Mouse (Mus musculus): ENCODE data around the gene Slc13a3. TPM values are rescaled to one million over a fixed set of nuclear protein-coding genes. Genes with fewer than 3 reads are reported as not detected.
A peak's percentile ranks its signal among the peaks of the same experiment; 100 is the strongest.

Gene Slc13a3
- polyA plus RNA-seq, 1 experiment from 2014 or later: 5.8 TPM

DNA sequence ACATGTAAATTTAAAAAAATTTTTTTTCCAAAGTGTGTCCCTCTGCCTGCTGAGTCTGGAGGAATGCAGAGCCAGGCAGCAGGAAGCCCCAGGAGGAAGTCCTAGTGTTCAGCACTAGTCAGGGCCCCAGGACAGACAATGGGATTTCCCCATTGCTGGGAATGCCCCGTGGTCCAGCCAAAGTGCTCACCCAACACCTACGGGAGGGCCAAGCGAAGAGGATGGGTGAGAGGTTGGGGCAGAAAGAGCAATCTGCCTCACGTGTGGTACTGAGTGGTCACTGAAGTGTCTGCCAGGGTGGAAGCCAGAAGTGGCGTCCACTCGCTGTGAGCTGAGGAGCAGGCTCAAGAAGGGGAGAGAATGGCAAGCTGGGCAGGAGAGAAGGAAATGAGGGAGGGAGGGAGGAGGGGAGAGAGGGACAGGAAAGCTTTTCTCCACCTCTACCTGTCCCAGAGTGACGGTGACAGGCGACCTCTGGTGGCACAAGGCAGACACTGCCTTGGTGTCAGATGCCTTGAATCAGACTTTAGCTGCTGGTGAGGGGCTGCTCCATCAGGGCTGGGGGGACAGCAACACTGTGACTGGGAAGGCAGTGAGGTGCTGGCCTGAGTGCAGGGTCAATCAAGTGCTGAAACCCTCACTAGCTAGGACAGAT is 14.0 kb upstream of the Slc13a3 start:
- H3K9ac ChIP-seq (ENCODE audit: low read length): no peak overlapping the region
- H3K27me3 ChIP-seq (replicated peaks; ENCODE audit: control insufficient read depth, insufficient read depth, low read length): no peaks in the 10 kb centered on the region
- no peak overlapping the region for H3K27ac ChIP-seq (ENCODE audit: low read depth, low read length)
- DNase-seq (ENCODE audit: low spot score) (peak; percentile 79), ATAC-seq (peak; percentile 74)
- H3K36me3 ChIP-seq (ENCODE audit: control insufficient read depth, insufficient read depth, low read length): peaks cover 33% of the 10 kb centered on the region
- no peaks in the 10 kb centered on the region for H3K9me3 ChIP-seq (replicated peaks; ENCODE audit: control insufficient read depth, low read length)
- WGBS: 24% methylated on average over 8 of the region's 8 CpGs
- H3K4me2 ChIP-seq (ENCODE audit: low read length): no peak overlapping the region
- 0 out of 2 replicates have a peak, but pooled peaks cover 1% of the 10 kb centered on the region for H3K4me1 ChIP-seq (ENCODE audit: control insufficient read depth, insufficient read depth, low read length)
- no peak overlapping the region for H3K4me3 ChIP-seq (ENCODE audit: low read depth, low read length)

DNA sequence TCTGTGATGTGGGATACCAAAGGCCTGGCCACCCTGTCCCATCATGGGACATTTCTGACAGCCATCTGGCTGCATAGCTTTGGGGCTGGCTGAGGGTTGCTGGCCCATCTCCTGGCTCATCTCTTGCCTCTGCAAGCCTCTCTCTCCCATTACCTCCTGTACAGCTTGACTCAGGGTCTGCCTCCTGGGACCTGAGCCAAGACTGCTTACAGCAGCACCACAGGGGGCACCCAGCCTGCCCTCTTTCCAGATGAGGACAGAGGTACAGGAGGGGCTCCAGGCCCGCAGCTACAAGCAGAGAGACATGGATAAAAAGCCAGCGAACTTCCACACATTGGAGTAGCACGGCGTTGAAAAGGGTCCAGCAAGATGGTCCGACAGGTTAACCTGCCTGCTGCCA is 13.4 kb upstream of the Slc13a3 start:
- H3K9me3 ChIP-seq (replicated peaks; ENCODE audit: control insufficient read depth, low read length): no peaks in the 10 kb centered on the region
- no peak overlapping the region for H3K9ac ChIP-seq (ENCODE audit: low read length)
- H3K36me3 ChIP-seq (ENCODE audit: control insufficient read depth, insufficient read depth, low read length): peaks cover 33% of the 10 kb centered on the region
- no peak overlapping the region for H3K27ac ChIP-seq (ENCODE audit: low read depth, low read length)
- no peaks in the 10 kb centered on the region for H3K27me3 ChIP-seq (replicated peaks; ENCODE audit: control insufficient read depth, insufficient read depth, low read length)
- DNase-seq (ENCODE audit: low spot score) (no peak), ATAC-seq (peak; percentile 32; the same call in 1 of the 2 replicates)
- WGBS: 55% methylated on average over 5 of the region's 5 CpGs
- H3K4me1 ChIP-seq (ENCODE audit: control insufficient read depth, insufficient read depth, low read length): no peaks in the 10 kb centered on the region
- H3K4me3 ChIP-seq (ENCODE audit: low read depth, low read length): no peak overlapping the region
- no peak overlapping the region for H3K4me2 ChIP-seq (ENCODE audit: low read length)

DNA sequence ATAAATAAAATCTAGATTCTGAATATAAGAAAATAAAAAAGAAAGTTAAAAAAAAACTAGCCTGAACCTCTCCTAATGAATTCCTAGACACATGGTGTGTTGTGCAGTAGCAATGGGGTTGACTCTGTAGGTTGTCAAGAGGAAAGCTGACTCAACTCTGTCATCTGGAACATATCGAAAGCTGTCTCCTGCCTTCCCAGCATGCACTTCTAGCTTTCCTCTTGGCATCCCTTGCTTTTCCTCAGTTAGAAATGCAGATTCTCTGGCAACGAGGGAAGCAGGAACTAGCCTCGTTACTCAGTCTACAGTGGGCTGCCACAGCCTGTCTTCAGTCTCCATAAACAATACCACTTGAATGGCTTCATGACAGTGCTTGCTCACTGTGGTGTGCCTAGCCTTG is 12.8 kb upstream of the Slc13a3 start:
- Histone ChIP-seq H3K9me3 (replicated peaks; ENCODE audit: control insufficient read depth, low read length) (no peaks in the 10 kb centered on the region), H3K4me1 (ENCODE audit: control insufficient read depth, insufficient read depth, low read length) (no peaks in the 10 kb centered on the region), H3K36me3 (ENCODE audit: control insufficient read depth, insufficient read depth, low read length) (peaks cover 31% of the 10 kb centered on the region), H3K9ac (ENCODE audit: low read length) (no peak overlapping the region), H3K27me3 (replicated peaks; ENCODE audit: control insufficient read depth, insufficient read depth, low read length) (no peaks in the 10 kb centered on the region), H3K4me3 (ENCODE audit: low read depth, low read length) (no peak overlapping the region), H3K4me2 (ENCODE audit: low read length) (no peak overlapping the region), H3K27ac (ENCODE audit: low read depth, low read length) (no peak overlapping the region)
- ATAC-seq (no peak), DNase-seq (ENCODE audit: low spot score) (no peak)
- 45% methylated on average over 3 of the region's 3 CpGs for WGBS

DNA sequence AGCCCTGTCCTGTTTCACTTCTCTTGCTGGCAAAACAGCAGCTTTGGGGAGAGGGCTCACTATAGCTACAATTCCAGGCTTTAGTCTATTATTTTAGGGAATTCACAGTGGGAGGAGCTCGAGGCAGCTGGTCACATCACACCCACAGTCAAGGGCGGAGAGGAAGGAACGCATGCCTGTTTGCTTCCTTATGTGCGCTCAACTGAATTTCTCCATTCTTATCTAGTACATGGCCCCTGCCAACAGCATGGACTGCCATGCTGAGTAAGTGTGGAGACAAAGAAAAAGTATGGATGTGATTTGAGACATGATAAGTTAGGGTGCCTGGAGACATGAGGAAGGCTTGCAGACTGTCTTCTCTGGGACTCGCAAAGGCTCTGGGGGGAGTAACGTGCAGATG is 11.1 kb upstream of the Slc13a3 start:
- H3K9me3 ChIP-seq (replicated peaks; ENCODE audit: control insufficient read depth, low read length): no peaks in the 10 kb centered on the region
- ATAC-seq: no peak
- no peak overlapping the region for H3K4me3 ChIP-seq (ENCODE audit: low read depth, low read length)
- H3K27me3 ChIP-seq (replicated peaks; ENCODE audit: control insufficient read depth, insufficient read depth, low read length): no peaks in the 10 kb centered on the region
- 65% methylated on average over 6 of the region's 6 CpGs for WGBS
- H3K4me1 ChIP-seq (ENCODE audit: control insufficient read depth, insufficient read depth, low read length): no peaks in the 10 kb centered on the region
- H3K27ac ChIP-seq (ENCODE audit: low read depth, low read length): no peak overlapping the region; the same call in 1 of the 2 replicates
- DNase-seq (ENCODE audit: low spot score): no peak
- H3K9ac ChIP-seq (ENCODE audit: low read length): no peak overlapping the region
- no peak overlapping the region for H3K4me2 ChIP-seq (ENCODE audit: low read length)
- peaks cover 14% of the 10 kb centered on the region for H3K36me3 ChIP-seq (ENCODE audit: control insufficient read depth, insufficient read depth, low read length)

DNA sequence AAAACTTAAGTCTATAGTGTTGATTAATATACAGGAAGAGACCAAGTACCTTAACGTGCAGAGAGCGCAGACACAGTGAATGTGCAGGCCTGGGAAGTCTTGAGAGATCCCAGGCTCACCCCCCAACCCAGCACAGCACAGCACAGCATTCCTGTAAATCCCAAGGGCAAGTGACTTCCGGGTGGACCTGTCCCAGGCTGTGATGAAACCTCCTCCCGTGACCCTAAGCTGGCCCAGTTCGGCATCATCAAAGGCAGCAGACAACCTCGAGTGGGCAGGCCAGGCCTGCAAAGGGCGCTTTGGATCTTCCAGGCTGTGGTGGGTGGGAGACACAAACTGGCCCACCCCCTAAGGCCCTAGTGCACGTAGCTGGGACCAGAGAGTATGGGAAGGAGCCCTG is 9.0 kb upstream of the Slc13a3 start:
- DNase-seq (ENCODE audit: low spot score): no peak
- H3K4me3 ChIP-seq (ENCODE audit: low read depth, low read length): no peak overlapping the region

DNA sequence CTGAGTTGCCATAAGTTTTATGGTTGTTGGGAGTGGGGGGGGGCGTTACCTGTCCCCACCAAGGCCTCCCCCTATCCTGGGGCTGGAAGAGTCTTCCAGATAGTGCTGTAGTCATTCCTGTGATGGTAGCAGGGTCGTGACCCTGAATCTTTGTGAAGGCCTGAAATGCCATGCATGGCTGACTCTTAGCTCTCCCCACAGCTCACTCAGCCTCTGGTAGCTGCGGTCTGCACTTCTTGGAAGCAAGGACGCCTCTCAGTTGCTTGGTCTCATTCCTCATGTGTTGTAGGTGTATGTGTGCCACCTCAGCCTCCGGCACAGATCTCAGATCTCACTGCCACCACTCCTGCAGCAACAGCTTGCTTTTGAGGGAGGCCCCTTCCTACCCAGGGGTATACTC is 2.8 kb upstream of the Slc13a3 start:
- DNase-seq (ENCODE audit: low spot score): no peak
- WGBS: 61% methylated on average over 5 of the region's 5 CpGs
- Histone ChIP-seq H3K27me3 (replicated peaks; ENCODE audit: control insufficient read depth, insufficient read depth, low read length) (peaks cover 6% of the 10 kb centered on the region; the same call in 1 of the 2 replicates), H3K27ac (ENCODE audit: low read depth, low read length) (no peak overlapping the region), H3K4me3 (ENCODE audit: low read depth, low read length) (no peak overlapping the region), H3K4me1 (ENCODE audit: control insufficient read depth, insufficient read depth, low read length) (no peaks in the 10 kb centered on the region), H3K9me3 (replicated peaks; ENCODE audit: control insufficient read depth, low read length) (no peaks in the 10 kb centered on the region), H3K4me2 (ENCODE audit: low read length) (no peak overlapping the region), H3K9ac (ENCODE audit: low read length) (no peak overlapping the region), H3K36me3 (ENCODE audit: control insufficient read depth, insufficient read depth, low read length) (no peaks in the 10 kb centered on the region)
- ATAC-seq: no peak

More for the DNA sequence above, 9.0 kb upstream of the Slc13a3 start:
- H3K9me3 ChIP-seq (replicated peaks; ENCODE audit: control insufficient read depth, low read length): no peaks in the 10 kb centered on the region
- 64% methylated on average over 8 of the region's 8 CpGs for WGBS
- no peak overlapping the region for H3K9ac ChIP-seq (ENCODE audit: low read length)
- H3K36me3 ChIP-seq (ENCODE audit: control insufficient read depth, insufficient read depth, low read length): no peaks in the 10 kb centered on the region
- no peaks in the 10 kb centered on the region for H3K27me3 ChIP-seq (replicated peaks; ENCODE audit: control insufficient read depth, insufficient read depth, low read length)
- no peak overlapping the region for H3K4me2 ChIP-seq (ENCODE audit: low read length)
- no peak overlapping the region for H3K27ac ChIP-seq (ENCODE audit: low read depth, low read length)
- no peak for ATAC-seq
- H3K4me1 ChIP-seq (ENCODE audit: control insufficient read depth, insufficient read depth, low read length): no peaks in the 10 kb centered on the region

DNA sequence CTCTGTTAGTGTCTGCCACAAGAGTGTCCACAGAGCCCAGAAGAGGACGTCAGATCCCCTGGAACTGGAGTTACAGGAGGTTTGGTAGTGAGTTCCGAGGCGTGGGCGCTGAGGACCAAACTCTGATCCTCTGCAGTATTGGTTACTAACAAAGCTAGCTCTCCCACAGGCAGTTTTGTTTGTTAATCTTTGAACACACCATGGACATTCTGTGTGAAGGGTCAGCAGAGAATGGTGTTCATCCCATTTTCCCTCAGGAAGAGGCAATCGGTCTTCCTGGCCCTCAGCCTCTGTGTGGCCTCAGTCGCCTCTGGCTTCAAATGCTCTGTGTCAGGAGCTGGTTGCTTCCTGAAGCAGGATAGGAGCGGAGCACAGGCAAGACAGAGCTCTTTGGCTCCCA is 2.4 kb upstream of the Slc13a3 start:
- Histone ChIP-seq H3K27me3 (replicated peaks; ENCODE audit: control insufficient read depth, insufficient read depth, low read length) (peaks cover 6% of the 10 kb centered on the region; the same call in 1 of the 2 replicates), H3K4me1 (ENCODE audit: control insufficient read depth, insufficient read depth, low read length) (no peaks in the 10 kb centered on the region), H3K27ac (ENCODE audit: low read depth, low read length) (no peak overlapping the region), H3K36me3 (ENCODE audit: control insufficient read depth, insufficient read depth, low read length) (no peaks in the 10 kb centered on the region), H3K9me3 (replicated peaks; ENCODE audit: control insufficient read depth, low read length) (no peaks in the 10 kb centered on the region), H3K4me2 (ENCODE audit: low read length) (no peak overlapping the region), H3K4me3 (ENCODE audit: low read depth, low read length) (no peak overlapping the region), H3K9ac (ENCODE audit: low read length) (no peak overlapping the region)
- ATAC-seq (no peak), DNase-seq (ENCODE audit: low spot score) (no peak)
- WGBS: 82% methylated on average over 7 of the region's 7 CpGs

DNA sequence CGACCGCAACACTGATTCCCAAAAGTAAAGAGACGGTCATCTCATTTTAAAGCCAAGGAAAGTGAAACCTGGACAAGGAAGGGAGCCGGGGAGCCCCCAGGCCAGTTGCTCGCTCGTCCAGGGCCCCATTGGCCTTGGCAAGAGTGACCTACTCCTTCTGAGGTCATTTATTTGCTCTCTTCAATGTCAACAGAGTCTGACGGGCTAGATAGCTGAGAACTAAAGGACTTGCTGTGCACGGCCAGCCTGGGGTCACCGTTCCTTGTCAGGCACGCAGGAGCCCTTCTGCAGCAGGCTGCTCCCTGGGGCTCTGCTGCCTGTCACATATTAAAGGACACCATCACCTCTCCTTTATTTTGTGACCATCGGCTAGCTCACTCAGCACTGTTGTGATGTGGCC is 1.1 kb downstream of the Slc13a3 start:
- H3K9ac ChIP-seq (ENCODE audit: low read length): no peak overlapping the region
- H3K27ac ChIP-seq (ENCODE audit: low read depth, low read length): no peak overlapping the region
- WGBS: 94% methylated on average over 11 of the region's 11 CpGs
- ATAC-seq (no peak), DNase-seq (ENCODE audit: low spot score) (no peak)
- no peaks in the 10 kb centered on the region for H3K36me3 ChIP-seq (ENCODE audit: control insufficient read depth, insufficient read depth, low read length)
- no peak overlapping the region for H3K4me3 ChIP-seq (ENCODE audit: low read depth, low read length)
- H3K4me1 ChIP-seq (ENCODE audit: control insufficient read depth, insufficient read depth, low read length): peaks cover 4% of the 10 kb centered on the region; the same call in 1 of the 2 replicates
- H3K9me3 ChIP-seq (replicated peaks; ENCODE audit: control insufficient read depth, low read length): no peaks in the 10 kb centered on the region
- H3K4me2 ChIP-seq (ENCODE audit: low read length): no peak overlapping the region
- peaks cover 6% of the 10 kb centered on the region; the same call in 1 of the 2 replicates for H3K27me3 ChIP-seq (replicated peaks; ENCODE audit: control insufficient read depth, insufficient read depth, low read length)

DNA sequence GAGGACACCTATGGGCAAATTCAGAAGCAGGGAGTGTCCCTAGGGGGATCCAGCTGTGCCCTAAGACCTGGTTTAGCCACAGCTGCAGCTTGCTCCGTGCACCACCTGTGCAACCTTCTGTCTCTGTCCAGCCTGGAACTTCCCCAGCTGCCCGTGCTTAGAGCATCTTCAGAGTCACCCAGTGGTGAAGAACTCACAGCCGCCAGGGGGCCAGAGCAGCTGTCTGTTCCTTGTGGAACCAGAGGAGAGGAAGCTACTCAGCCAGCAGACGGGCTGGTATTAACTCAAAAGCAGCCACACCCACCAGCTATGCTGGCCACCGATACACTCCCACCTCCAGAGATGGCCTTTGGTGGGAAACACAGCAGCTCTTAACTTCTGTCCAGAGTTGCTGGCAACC is 2.9 kb downstream of the Slc13a3 start:
- 36% methylated on average over 5 of the region's 5 CpGs for WGBS
- no peak overlapping the region for H3K9ac ChIP-seq (ENCODE audit: low read length)

More for the DNA sequence above, 2.9 kb downstream of the Slc13a3 start:
- peaks cover 4% of the 10 kb centered on the region; the same call in 1 of the 2 replicates for H3K4me1 ChIP-seq (ENCODE audit: control insufficient read depth, insufficient read depth, low read length)
- no peak overlapping the region for H3K4me2 ChIP-seq (ENCODE audit: low read length)
- H3K27ac ChIP-seq (ENCODE audit: low read depth, low read length): no peak overlapping the region
- peaks cover 6% of the 10 kb centered on the region; the same call in 1 of the 2 replicates for H3K27me3 ChIP-seq (replicated peaks; ENCODE audit: control insufficient read depth, insufficient read depth, low read length)
- no peaks in the 10 kb centered on the region for H3K36me3 ChIP-seq (ENCODE audit: control insufficient read depth, insufficient read depth, low read length)
- no peaks in the 10 kb centered on the region for H3K9me3 ChIP-seq (replicated peaks; ENCODE audit: control insufficient read depth, low read length)
- DNase-seq (ENCODE audit: low spot score) (no peak), ATAC-seq (no peak)
- no peak overlapping the region for H3K4me3 ChIP-seq (ENCODE audit: low read depth, low read length)

Measured in forebrain, embryonic 14.5 days (tissue).